Mouse (Mus musculus): ENCODE measurements at regions not wholly inside any gene's neighbourhood (a gene's known extent, or its start where the extent isn't known, plus 50 kb on each side); places are given as distances from the start of the nearest gene placed in this dataset.
A peak's percentile ranks its signal among the peaks of the same experiment; 100 is the strongest.

DNA sequence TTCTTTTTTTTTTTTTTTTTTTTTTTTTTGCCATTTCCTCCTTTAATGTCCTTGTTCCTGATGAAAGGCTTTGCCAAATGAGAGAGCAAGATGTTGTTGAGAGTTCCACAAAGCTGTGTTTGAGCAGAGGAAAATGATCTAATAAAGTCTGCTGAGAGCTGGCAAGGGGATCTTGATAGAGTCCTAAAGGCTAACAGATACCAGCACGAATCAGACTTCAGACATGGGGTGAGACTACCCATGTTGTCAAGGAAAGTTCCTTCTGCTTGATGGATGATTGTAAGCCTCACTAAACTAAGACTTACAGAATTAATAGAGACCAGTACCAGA, 665.2 kb upstream of the Fam92a start:
- ATAC-seq (replicated peaks; ENCODE audit: low read depth, poor library complexity, severe bottlenecking) = no peak

GRCm38 (mm10) chr4:12836326-12837096, 664.7 kb upstream of the Fam92a start:
- no peak for ATAC-seq (replicated peaks; ENCODE audit: low read depth, poor library complexity, severe bottlenecking)

- peak; percentile 89 for ATAC-seq (replicated peaks; ENCODE audit: low read depth, poor library complexity, severe bottlenecking)
Measured at GRCm38 (mm10) chr4:12826419-12826818, 654.6 kb upstream of the Fam92a start.

GRCm38 (mm10) chr4:12814251-12814650, 642.4 kb upstream of the Fam92a start:
- no peak for ATAC-seq (replicated peaks; ENCODE audit: low read depth, poor library complexity, severe bottlenecking)

DNA sequence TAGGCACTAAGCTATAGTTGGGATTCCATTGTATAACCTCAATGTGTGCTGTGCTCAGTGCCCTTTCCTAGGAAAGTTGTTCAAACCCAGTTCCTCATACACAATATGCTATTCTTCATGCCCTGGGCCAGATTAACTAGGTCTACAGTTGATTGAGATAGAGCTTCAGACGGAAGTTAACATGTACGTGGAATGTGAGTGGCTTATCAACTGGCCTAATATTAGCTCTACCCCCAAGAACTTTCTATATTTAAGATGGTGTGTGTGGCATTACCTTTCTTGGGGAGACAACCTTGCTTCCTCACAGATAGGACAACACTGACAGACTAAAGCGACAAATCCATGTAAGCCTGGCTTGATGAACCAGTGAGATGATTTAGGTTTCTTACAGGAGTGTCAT, 629.4 kb upstream of the Fam92a start:
- ATAC-seq (replicated peaks; ENCODE audit: low read depth, poor library complexity, severe bottlenecking) = no peak

- no peak for ATAC-seq (replicated peaks; ENCODE audit: low read depth, poor library complexity, severe bottlenecking)
Measured at GRCm38 (mm10) chr4:12799564-12799963, 627.7 kb upstream of the Fam92a start.

DNA sequence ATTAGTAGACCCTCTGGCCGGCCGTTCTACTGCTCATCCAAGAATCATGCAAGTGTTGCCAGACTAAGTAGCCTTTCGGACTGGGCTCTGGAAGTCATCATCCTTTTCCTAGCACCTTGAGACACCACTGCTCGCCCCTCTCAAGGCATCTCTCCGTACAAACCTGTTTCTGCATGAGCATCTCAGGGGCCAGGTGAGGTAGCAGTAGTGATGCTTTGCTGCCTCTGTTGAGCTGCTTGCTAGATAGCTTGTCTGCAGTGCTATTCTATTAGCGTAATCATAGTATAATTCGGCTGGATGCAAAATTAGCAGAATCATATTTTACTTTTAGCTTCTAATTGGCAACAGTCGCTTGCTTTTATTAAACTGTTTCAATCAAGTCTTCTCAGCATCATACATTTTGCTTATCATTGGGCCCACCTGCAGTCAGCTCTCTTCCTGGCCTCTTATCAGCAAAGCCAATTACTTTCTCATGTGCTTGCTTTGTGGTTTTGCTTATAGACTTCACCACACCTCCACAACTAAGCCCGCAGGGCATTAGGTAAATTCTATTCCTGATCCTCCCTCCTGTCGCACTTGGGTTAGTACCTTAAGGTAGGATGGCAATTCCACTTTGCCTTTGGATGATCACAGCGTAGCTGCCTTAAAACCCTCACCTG, 621.1 kb upstream of the Fam92a start:
- 0 out of 2 replicates have a peak, but pooled peaks have one; percentile 56 for ATAC-seq (replicated peaks; ENCODE audit: low read depth, poor library complexity, severe bottlenecking)

- ATAC-seq (replicated peaks; ENCODE audit: low read depth, poor library complexity, severe bottlenecking) = no peak
Measured at GRCm38 (mm10) chr4:12791786-12792674, 620.2 kb upstream of the Fam92a start.

- peak; percentile 63 for ATAC-seq (replicated peaks; ENCODE audit: low read depth, poor library complexity, severe bottlenecking)
Measured at GRCm38 (mm10) chr4:12785840-12786239, 614.0 kb upstream of the Fam92a start.

DNA sequence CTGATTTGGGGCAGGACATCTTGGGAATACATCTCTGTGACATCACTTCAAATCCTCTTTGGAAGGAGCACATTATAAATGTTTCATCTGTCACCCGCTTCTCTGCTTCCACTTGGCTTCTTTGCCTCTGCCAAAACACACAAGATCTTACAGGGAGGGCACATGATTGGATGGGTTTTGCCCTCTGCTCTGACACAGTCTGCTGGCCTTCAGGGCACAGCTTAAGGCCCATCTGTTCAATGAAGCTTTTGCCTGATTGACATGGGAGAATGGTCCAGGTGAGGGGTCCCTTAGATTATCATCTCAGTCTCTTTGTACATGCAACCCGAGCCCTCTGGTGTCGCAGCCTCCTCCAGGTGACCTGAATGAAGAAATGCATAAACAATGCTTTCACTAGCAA, 612.7 kb upstream of the Fam92a start:
- ATAC-seq (replicated peaks; ENCODE audit: low read depth, poor library complexity, severe bottlenecking) = no peak

DNA sequence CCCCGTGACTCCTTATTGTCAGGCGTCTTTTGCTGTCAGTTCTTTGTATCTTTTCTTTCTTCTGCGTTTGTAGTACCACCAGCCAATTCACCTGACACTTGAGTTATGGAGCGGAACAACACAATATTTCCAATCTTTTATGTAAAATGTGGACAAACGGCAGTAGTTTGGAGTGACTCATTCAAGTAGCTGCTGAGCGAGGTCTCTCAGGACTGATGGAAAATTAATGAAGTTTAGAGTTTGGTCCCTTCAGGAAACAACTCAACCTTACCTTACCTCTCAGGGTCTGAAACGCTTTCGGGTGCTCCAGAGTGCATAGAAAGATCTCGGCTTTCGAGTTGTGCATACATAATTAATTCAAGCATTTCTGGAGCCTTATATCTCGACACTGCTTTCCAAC, 612.3 kb upstream of the Fam92a start:
- no peak for ATAC-seq (replicated peaks; ENCODE audit: low read depth, poor library complexity, severe bottlenecking)

GRCm38 (mm10) chr4:12781969-12782904, 610.4 kb upstream of the Fam92a start:
- ATAC-seq (replicated peaks; ENCODE audit: low read depth, poor library complexity, severe bottlenecking) = no peak

- ATAC-seq (replicated peaks; ENCODE audit: low read depth, poor library complexity, severe bottlenecking) = no peak
Measured at GRCm38 (mm10) chr4:12780254-12780653, 608.4 kb upstream of the Fam92a start.

DNA sequence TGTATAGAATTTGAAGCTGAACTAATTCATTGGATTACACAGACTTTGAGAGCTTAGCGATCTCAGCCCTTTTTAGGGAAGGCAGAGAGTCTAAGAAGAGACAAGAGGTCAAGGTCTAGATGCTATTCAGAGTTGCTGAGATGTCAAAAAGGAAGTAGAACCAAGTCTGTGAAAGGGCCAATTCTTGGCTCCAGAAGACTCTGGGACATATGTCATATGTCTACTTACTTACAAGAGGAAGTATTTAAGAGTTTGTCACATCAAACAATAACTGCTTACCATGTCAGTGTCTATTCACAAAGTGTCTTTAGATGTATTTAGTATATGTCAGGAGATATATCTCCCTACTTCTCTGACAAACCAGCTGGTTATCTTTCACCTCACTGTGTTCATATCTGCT, 607.4 kb upstream of the Fam92a start:
- no peak for ATAC-seq (replicated peaks; ENCODE audit: low read depth, poor library complexity, severe bottlenecking)

- ATAC-seq (replicated peaks; ENCODE audit: low read depth, poor library complexity, severe bottlenecking) = no peak
Measured at GRCm38 (mm10) chr4:12778163-12778562, 606.3 kb upstream of the Fam92a start.

GRCm38 (mm10) chr4:12776217-12776578, 604.4 kb upstream of the Fam92a start:
- ATAC-seq (replicated peaks; ENCODE audit: low read depth, poor library complexity, severe bottlenecking) = no peak

GRCm38 (mm10) chr4:12775524-12776216, 603.9 kb upstream of the Fam92a start:
- ATAC-seq (replicated peaks; ENCODE audit: low read depth, poor library complexity, severe bottlenecking) = no peak

GRCm38 (mm10) chr4:12775090-12775489, 603.3 kb upstream of the Fam92a start:
- ATAC-seq (replicated peaks; ENCODE audit: low read depth, poor library complexity, severe bottlenecking) = no peak

DNA sequence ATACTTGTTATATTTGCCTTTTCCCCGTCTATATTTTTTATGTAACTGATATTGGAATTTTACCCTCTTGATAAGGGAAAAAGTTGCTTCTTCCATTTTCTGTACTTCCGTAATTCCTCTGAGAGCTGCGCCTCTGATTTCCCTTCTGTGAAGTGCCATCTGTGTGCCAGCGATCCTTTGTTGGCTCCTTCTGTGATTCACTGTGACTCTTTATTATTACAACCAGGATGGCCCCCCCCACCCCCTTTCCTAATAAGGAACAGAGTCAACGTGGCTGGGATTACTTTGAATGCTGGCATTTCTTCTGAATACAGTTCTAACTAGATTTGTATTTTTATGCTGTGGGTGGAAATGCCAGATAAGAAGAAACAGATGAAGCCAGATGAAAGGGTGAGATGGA, 602.9 kb upstream of the Fam92a start:
- no peak for ATAC-seq (replicated peaks; ENCODE audit: low read depth, poor library complexity, severe bottlenecking)
